Mouse (Mus musculus) frontal cortex, postnatal 25 days (tissue): ENCODE measurements around the gene Pou2f3.
A peak's percentile ranks its signal among the peaks of the same experiment; 100 is the strongest.

Experiments
- DNase-seq, 2 experiments: peaks; one replicate each; pipeline ENCODE4 v3.0.0; 2022; ENCODE audit warnings: low spot score in 2 of 2

The Pou2f3 gene

DNA sequence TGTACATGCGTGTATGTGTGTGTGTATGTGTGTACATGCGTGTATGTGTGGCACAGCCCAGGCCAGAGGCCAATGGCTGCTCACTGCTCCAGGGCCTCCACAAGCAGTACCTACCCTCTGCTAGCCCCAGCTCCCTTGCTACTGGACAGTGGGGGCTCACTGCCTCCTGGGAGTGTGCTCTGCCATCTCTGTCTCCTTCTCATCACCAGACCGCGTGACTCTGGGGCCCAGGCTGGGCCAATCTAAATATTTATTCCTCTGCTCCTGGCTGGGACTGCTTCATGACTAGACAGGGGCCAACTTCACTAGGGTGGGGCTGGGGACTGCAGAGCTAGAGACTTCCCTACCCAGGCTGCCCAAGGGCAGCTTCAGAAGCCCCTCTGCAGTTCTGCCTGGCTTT lies 21.6 kb upstream of the Pou2f3 start:
- no peak for DNase-seq

DNA sequence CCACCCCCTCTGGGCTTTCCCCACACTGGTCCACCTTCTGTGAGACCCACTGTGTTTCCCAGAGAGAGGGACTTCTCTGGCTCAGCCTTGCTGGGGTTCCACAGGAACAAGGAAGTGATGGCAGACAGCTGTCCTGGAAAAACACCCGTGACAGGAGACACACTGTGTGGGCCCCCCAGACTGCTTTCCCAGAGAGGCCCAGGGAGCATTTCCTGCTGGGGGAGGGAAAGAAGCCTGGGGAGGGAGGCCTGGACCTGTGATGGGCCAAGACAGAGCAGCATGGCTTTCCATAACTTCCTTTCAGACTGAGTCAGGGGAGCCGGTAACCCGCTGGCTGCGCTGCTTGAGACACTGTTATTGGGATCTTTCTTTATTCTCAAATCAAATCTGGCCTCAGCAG lies 20.7 kb upstream of the Pou2f3 start:
- DNase-seq, result no peak

GRCm38 (mm10) chr9:43229962-43230361 lies 19.8 kb upstream of the Pou2f3 start:
- DNase-seq, result no peak

GRCm38 (mm10) chr9:43229398-43229895 lies 19.3 kb upstream of the Pou2f3 start:
- DNase-seq, result no peak

- no peak for DNase-seq
Observed at GRCm38 (mm10) chr9:43228745-43229144, 18.6 kb upstream of the Pou2f3 start.

GRCm38 (mm10) chr9:43227626-43228025 lies 17.5 kb upstream of the Pou2f3 start:
- no peak for DNase-seq

DNA sequence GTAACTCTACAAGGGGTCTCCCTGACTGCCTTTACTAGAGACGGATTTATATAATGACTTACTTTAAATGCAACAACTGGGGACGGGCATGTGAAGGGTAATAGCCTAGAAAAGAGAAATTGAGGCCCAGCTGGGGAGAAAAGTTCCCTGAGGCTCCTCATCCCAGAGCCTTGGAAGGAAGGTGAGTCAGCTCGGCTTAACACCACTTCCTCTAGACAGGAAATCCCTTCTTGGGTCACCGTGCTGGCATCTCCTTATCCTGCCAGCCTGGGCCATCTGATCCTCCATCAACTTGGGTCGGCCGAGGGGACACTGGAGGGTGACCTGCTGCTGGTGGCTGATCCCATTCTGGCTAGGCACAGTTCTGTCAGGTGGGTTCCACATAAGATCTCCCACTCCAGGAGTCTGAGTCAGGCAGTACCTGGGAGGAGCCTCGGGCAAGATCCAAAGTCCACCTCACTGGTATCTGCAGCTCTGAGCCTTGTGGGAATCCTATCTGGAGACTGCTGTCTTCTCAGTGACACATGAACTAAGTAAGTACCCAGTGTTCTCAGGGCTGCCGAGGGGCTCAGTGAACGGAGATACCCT lies 16.5 kb upstream of the Pou2f3 start:
- no peak for DNase-seq

DNA sequence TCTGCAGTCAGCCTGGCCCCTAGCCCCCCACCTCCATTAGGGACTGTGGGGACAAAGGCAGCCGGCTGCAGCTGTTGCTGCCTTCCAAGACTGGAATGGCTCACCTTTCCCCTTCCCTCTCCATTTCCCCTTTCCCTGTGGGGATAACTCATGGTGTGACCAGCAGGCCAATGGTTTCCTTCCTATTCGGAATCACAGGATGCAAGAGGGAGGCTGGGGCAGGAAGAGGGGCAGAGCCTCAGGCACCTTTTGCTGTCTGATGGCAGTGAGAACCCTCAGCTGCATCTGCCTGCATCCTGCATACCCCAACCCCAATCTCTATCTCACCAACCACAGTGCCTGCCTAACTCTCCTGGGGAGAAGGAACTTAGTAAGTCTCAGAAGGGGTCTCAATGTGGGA lies 15.3 kb upstream of the Pou2f3 start:
- DNase-seq, result no peak

DNA sequence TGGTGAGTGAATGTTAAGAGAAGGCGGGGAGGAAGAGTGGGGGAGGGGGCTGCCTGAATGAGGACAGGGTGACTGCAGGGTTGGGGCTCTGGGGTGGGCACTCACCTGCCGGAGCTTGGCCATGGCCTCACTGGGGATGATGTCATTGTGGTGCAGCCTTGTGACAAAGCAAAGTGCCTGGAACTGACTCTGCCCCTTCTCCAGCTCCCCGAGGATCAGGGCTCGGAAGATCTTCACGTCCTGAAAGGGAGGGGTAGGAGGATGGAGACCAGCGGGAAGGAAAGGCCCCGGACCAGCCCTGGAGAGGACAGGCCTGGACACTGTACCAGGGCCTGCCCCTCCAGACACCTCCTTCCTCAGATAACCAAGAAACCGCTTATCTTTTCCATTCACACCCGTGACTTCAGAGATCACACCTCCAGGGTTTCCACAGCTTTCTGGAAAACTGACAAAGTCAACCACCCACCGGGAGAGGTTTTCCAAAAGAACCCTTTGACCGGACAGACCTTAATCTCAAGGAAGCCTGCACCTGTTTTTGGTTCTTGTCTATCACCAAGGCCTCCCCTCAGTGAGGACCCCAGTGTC lies 14.7 kb upstream of the Pou2f3 start:
- no peak for DNase-seq

DNA sequence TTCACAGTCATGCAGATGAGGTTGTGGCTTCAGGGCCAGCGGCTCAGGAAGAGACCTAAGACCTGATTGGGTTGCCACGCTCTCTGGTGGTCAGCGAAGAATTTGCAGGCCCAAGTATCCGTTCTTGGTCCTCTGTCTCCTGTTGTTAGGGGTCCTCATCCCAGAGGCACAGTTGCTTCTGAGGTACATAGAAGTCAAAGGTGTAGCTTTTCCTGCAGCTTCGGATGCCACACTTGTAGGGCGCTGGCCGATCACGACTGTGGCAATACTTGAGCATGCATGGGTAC lies 12.2 kb upstream of the Pou2f3 start:
- DNase-seq, result no peak

GRCm38 (mm10) chr9:43221643-43222428 lies 11.7 kb upstream of the Pou2f3 start:
- peak; percentile 86 to 90 for DNase-seq

DNA sequence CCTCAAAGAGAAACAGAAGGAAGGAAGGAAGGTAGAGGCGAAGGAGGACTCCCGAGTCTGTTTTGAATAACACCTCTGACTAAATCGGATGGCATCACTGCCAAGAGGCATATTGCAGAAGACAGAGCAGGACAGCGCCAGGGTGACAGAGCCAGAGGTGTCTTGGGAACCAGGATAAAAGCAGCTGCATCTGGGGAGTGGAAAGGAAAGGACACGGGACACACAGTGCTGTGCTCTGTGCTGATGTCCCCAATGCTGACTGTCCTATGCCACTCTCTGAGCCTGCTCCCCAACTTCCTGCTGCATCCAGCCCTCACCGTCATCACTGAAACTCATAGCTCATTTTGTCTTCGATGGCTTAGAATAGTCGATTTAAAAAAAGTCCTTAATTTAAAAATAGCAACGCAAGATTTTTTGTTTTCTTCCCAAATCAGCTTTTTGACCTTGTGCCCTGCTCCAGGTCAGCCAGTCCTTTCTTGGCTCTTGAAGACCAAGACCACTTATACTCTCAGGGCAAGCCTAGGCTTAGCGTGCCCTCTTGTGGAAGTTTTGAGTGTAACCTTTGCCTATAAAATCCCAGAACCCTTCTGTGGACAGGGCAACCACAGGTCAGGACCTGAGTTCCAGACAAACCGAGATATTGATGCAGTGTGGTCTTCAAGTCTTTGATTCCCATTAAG lies 742 bp upstream of the Pou2f3 start:
- DNase-seq, result peak in 1 of 2 experiments; percentile 53

- DNase-seq, result no peak
Observed at GRCm38 (mm10) chr9:43206022-43206390, 4.2 kb downstream of the Pou2f3 start.

GRCm38 (mm10) chr9:43205343-43206021 lies 4.7 kb downstream of the Pou2f3 start:
- DNase-seq, result no peak

GRCm38 (mm10) chr9:43200212-43200611 lies 10.0 kb downstream of the Pou2f3 start:
- no peak for DNase-seq

- DNase-seq, result no peak
Observed at GRCm38 (mm10) chr9:43194001-43194400, 16.2 kb downstream of the Pou2f3 start.

GRCm38 (mm10) chr9:43191561-43191960 lies 18.6 kb downstream of the Pou2f3 start:
- DNase-seq, result no peak

- no peak for DNase-seq
Observed at GRCm38 (mm10) chr9:43189021-43189356, 21.2 kb downstream of the Pou2f3 start.

- no peak for DNase-seq
Observed at GRCm38 (mm10) chr9:43188309-43189020, 21.7 kb downstream of the Pou2f3 start.

- DNase-seq, result no peak
Observed at GRCm38 (mm10) chr9:43179614-43180013, 30.6 kb downstream of the Pou2f3 start.

DNA sequence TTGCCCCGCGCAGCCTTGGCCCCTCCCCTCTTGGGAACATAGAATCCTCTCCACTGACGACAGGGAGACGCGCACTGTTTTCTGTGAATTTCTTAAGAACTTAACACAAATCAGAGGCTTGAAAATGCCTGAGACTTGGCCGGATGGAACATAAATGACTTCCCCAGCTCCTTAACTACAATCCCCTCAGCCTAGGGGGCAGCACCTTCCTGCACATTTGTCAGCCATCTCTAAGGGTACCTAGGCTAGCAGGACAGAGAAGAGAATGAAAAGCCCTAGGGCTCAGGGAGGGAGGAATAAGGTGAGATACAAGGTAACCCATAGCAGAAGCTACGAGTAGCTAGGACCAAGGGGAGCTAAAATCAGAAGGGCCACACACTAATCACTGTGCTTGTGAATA lies 32.0 kb downstream of the Pou2f3 start:
- no peak for DNase-seq

DNA sequence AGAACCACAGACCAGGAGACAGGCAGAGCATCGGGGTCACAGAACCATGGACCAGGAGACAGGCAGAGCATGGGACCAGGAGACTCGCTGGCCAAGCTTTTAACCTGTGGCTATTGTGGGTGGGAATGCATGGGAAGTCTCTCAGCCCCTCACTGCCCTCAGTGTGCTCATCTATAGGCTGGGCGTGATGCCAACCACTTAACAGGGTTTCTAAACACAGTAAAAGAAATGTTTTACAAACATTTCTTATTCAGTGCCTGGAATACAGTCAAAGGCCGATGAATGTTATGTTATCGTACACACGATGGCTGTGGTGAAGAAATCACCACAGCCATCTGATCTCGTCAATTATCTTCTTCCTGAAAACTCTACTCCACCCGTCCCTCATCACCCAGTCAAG lies 43.1 kb downstream of the Pou2f3 start:
- DNase-seq, result no peak
